Mouse (Mus musculus) hindbrain, embryonic 16.5 days (tissue): ENCODE measurements at regions not wholly inside any gene's neighbourhood (a gene's known extent, or its start where the extent isn't known, plus 50 kb on each side); places are given as distances from the start of the nearest gene placed in this dataset.

Experiments used
- ATAC-seq: fragments of 200-750 bp; cut with Nextera tagmentation; 2 replicates; pipeline ENCODE4 v1.8.0; 2017; ENCODE audit warnings: moderate TSS enrichment, moderate library complexity
- H3K27ac ChIP-seq: fragments of 300-500 bp; sonication (generic); 2 replicates; pipeline ENCODE4 v1.5.1; 2014; ENCODE audit warnings: low read depth, mild to moderate bottlenecking, control low read depth, low read length, moderate library complexity
- H3K27me3 ChIP-seq: fragments of 300-500 bp; sonication (generic); replicated peaks from 2 replicates; pipeline ENCODE4 v1.6.1; 2014; ENCODE audit warnings: low read length; ENCODE audit not compliant: control insufficient read depth, insufficient read depth
- H3K36me3 ChIP-seq: fragments of 300-500 bp; sonication (generic); 2 replicates; pipeline ENCODE4 v1.6.1; 2014; ENCODE audit warnings: mild to moderate bottlenecking, low read length, moderate library complexity, mixed read lengths; ENCODE audit not compliant: control insufficient read depth, insufficient read depth
- H3K4me1 ChIP-seq: fragments of 300-500 bp; sonication (generic); 2 replicates; pipeline ENCODE4 v1.6.1; 2014; ENCODE audit warnings: low read depth, low read length; ENCODE audit not compliant: control insufficient read depth, insufficient read depth
- H3K4me2 ChIP-seq: fragments of 300-500 bp; sonication (generic); 2 replicates; pipeline ENCODE4 v1.6.1; 2014; ENCODE audit warnings: mild to moderate bottlenecking, low read length, control low read depth, moderate library complexity
- H3K4me3 ChIP-seq: fragments of 300-500 bp; sonication (generic); 2 replicates; pipeline ENCODE4 v1.5.1; 2014; ENCODE audit warnings: mild to moderate bottlenecking, low read length, control low read depth, moderate library complexity
- H3K9ac ChIP-seq: fragments of 300-500 bp; sonication (generic); 2 replicates; pipeline ENCODE4 v1.6.1; 2014; ENCODE audit warnings: low read depth, mild to moderate bottlenecking, control low read depth, low read length, moderate library complexity
- H3K9me3 ChIP-seq: fragments of 300-500 bp; sonication (generic); 2 replicates; pipeline ENCODE4 v1.6.1; 2014; ENCODE audit warnings: mild to moderate bottlenecking, low read length, moderate library complexity; ENCODE audit not compliant: control insufficient read depth
- WGBS: fragments of 180-500 bp; shearing (Covaris S2); extraction: QIAGEN DNeasy Blood & Tissue Kit; methylation state at CpG from one replicate; pipeline ENCODE4 v1.1.7; 2014; 5-methylcytosine and 5-hydroxymethylcytosine counted together

GRCm38 (mm10) chr8:80325859-80326258 is 167.7 kb upstream of the Gypa start:
- ATAC-seq, result no peak
- no peaks in the 10 kb centered on the region for H3K9me3 ChIP-seq
- 92% methylated on average over 3 of the region's 3 CpGs for WGBS

GRCm38 (mm10) chr8:80325132-80325531 is 168.4 kb upstream of the Gypa start:
- H3K36me3 ChIP-seq, result no peaks in the 10 kb centered on the region
- no peaks in the 10 kb centered on the region for H3K9me3 ChIP-seq
- H3K4me3 ChIP-seq, result no peak overlapping the region
- peak; percentile 74; the same call in 1 of the 2 replicates for ATAC-seq
- H3K9ac ChIP-seq, result no peak overlapping the region
- 61% methylated on average over 4 of the region's 4 CpGs for WGBS
- no peaks in the 10 kb centered on the region for H3K27me3 ChIP-seq
- no peak overlapping the region for H3K4me2 ChIP-seq
- H3K4me1 ChIP-seq, result no peaks in the 10 kb centered on the region
- no peak overlapping the region for H3K27ac ChIP-seq

More at GRCm38 (mm10) chr8:80325859-80326258, 167.7 kb upstream of the Gypa start:
- Histone ChIP-seq H3K4me2 (no peak overlapping the region), H3K4me1 (no peaks in the 10 kb centered on the region), H3K36me3 (no peaks in the 10 kb centered on the region), H3K9ac (no peak overlapping the region), H3K27ac (no peak overlapping the region), H3K27me3 (no peaks in the 10 kb centered on the region), H3K4me3 (no peak overlapping the region)

DNA sequence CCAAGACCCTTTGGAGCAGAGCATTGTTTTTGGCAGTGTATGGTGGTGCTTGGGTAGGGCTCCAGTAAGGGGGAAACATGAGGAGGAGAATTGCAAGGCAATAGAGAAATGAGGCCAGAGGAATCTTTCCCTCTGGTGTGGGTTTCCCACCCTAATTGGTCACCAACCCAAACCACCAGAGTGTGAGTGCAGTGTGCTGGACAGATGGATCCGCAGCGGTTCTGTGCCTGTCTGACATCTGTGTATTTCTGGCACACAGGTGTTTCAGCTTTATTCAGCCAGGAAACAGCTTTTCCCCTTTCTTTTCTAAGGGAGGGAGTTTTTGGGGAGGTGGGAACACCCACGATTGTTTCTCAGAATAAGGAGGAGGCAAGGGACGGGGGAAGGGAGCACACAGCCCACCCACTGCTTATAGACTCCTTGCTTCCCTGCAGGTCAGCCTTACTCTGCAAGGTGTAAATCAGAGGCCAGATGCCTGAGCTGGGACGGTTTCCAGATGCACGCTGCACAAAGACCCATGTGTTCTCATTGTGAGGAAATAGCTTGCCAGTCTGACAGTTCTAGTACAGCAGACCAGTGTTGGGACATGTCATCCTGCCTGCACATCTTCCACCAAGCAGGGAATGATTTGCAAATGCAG is 175.2 kb upstream of the Gypa start:
- no peak overlapping the region for H3K4me2 ChIP-seq
- H3K4me1 ChIP-seq, result peaks cover 20% of the 10 kb centered on the region
- 42% methylated on average over 6 of the region's 6 CpGs for WGBS
- no peaks in the 10 kb centered on the region for H3K9me3 ChIP-seq
- no peak overlapping the region for H3K4me3 ChIP-seq
- peak overlapping the region; percentile 46; the same call in 1 of the 2 replicates for H3K27ac ChIP-seq
- H3K36me3 ChIP-seq, result no peaks in the 10 kb centered on the region
- H3K27me3 ChIP-seq, result no peaks in the 10 kb centered on the region
- H3K9ac ChIP-seq, result no peak overlapping the region
- ATAC-seq, result peak; percentile 49

DNA sequence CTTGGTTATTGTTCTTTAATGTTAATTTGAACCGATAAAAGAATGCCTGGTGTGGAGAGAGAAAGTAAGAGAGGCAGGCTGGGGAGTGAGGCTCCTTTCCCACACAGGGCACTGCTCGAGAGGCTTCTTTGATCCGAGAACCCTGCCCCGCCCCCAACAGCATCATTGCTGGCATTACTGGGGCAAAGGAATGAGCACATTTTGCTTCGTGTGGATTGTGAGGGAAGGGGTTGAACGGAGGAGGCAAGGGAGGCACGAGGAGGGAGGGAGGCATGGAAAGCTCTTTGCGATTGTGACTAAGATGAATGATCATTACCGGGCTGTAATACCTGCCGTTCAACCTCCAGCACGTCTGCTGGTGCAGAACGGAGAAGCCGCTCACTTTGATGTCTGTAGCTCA is 178.2 kb upstream of the Gypa start:
- under 1% methylated on average over 13 of the region's 13 CpGs for WGBS
- peak overlapping the region; percentile 24 for H3K4me3 ChIP-seq

DNA sequence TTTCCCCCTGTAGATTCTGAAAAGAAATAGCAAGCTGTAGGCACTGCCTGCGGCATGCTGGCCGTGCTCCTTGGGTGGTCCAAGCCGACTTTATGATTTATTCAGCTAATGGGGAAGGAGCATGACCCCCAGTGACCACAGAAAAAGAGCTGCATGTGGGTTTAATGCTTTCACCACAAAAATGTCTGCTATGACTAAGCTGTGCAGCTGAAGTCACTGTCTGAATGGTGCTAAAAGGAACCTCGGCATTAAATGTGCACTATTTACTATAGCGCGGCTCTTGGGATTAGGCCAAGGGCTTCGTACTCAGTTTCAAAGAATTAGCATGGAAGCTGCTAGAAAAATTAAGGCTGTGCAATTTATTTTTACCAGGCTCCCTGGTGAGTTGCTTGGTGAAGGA is 178.8 kb upstream of the Gypa start:
- H3K4me2 ChIP-seq, result peak overlapping the region; percentile 59
- WGBS, result 1% methylated on average over 7 of the region's 7 CpGs
- H3K27me3 ChIP-seq, result no peaks in the 10 kb centered on the region
- no peaks in the 10 kb centered on the region for H3K9me3 ChIP-seq
- peak overlapping the region; percentile 27; the same call in 1 of the 2 replicates for H3K27ac ChIP-seq
- H3K36me3 ChIP-seq, result no peaks in the 10 kb centered on the region
- ATAC-seq, result peak; percentile 63
- H3K9ac ChIP-seq, result 0 out of 2 replicates have a peak overlapping the region, but pooled peaks have one; percentile 13
- H3K4me1 ChIP-seq, result peaks cover 20% of the 10 kb centered on the region
- peak overlapping the region; percentile 24 for H3K4me3 ChIP-seq

More for the DNA sequence above, 178.2 kb upstream of the Gypa start:
- Histone ChIP-seq H3K27me3 (no peaks in the 10 kb centered on the region), H3K9me3 (no peaks in the 10 kb centered on the region), H3K27ac (peak overlapping the region; percentile 54), H3K36me3 (no peaks in the 10 kb centered on the region), H3K4me1 (peaks cover 20% of the 10 kb centered on the region), H3K9ac (peak overlapping the region; percentile 49), H3K4me2 (peak overlapping the region; percentile 59)
- peak; percentile 81 for ATAC-seq

DNA sequence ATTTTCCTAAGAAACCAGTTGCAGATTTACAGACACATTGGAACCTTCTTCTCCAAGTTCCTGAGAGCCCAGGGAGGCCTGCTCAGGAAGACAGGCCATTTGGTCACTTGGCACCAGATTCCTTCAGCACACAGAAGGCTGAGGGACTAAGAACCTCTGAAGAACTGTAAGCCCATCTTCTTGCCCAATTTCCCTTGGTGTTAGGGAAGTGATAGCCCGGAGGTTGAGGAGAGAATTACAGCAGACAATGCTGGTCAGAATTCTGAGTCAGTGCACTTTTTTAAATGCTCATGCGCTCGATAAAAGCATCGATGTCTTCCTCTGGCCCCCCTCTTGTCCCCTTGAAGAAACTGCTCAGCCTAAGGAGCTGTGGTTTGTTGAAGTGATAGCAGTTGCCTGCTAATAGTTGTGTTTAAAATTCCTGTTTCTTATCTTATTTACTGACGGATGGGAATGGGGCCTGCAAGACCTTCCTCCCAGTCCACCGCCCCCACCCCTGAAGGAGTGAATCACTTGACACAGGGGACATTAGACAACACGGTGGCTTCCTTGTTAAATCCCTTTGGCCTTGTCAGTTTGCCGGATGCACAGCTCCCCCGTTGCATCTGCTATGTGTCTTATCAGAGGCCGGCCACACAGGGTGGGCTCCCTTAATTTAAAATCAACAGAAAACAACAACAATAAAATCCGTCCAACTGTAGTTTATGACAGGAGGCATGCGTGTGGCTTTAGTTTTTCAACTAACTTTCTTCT is 179.5 kb upstream of the Gypa start:
- Histone ChIP-seq H3K36me3 (no peaks in the 10 kb centered on the region), H3K27ac (no peak overlapping the region), H3K27me3 (no peaks in the 10 kb centered on the region), H3K9me3 (no peaks in the 10 kb centered on the region), H3K4me1 (peaks cover 20% of the 10 kb centered on the region), H3K4me3 (no peak overlapping the region), H3K4me2 (no peak overlapping the region), H3K9ac (no peak overlapping the region)
- WGBS, result 38% methylated on average over 12 of the region's 12 CpGs
- ATAC-seq, result no peak

DNA sequence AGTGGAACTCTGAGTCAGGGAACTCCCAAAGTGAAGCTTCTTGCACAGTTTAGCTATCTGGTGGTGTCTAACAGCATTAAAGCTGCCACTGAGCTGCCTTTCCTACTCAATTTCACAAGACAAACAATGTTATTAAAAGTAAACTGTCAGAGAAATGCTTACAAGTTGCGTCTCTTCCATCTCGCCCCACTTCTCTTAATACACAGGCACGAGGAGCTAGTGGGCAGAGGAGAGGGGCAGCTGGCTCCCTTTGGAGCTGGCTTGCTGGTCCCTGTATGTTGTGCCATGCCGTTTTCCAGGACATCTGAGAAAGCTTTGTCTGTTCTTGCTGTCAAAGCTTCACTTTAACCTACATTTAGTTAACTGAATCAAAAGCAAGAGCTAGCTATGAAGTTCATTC is 185.8 kb upstream of the Gypa start:
- no peak overlapping the region for H3K4me2 ChIP-seq
- H3K4me3 ChIP-seq, result no peak overlapping the region
- no peak overlapping the region for H3K27ac ChIP-seq
- H3K27me3 ChIP-seq, result no peaks in the 10 kb centered on the region
- no peaks in the 10 kb centered on the region for H3K36me3 ChIP-seq
- no peak overlapping the region for H3K9ac ChIP-seq
- no peak for ATAC-seq
- no peaks in the 10 kb centered on the region for H3K9me3 ChIP-seq
- H3K4me1 ChIP-seq, result no peaks in the 10 kb centered on the region; the same call in 1 of the 2 replicates
- 70% methylated on average over 4 of the region's 4 CpGs for WGBS

DNA sequence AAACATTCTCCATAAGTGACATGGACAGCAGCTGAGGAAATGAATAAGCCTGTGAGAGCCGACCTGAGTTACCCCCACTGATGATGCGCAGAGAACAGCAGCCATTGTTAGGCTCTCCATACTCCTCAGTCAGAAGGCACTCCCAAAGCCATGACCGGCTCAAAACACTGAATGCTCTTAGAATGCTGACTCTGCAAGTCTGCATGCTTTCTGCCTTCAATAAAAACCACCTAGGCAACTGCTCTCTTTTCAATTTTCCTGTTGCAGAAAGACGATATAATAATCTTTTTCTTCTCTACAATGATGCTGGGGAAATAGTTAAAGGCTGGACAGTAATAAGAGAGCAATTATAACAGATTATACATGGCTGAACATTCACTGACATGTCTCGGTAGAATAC is 195.0 kb upstream of the Gypa start:
- Histone ChIP-seq H3K27ac (no peak overlapping the region), H3K9ac (no peak overlapping the region), H3K4me3 (no peak overlapping the region), H3K27me3 (no peaks in the 10 kb centered on the region), H3K9me3 (no peaks in the 10 kb centered on the region), H3K4me2 (no peak overlapping the region), H3K4me1 (no peaks in the 10 kb centered on the region), H3K36me3 (no peaks in the 10 kb centered on the region)
- no peak for ATAC-seq
- 55% methylated on average over 5 of the region's 5 CpGs for WGBS

DNA sequence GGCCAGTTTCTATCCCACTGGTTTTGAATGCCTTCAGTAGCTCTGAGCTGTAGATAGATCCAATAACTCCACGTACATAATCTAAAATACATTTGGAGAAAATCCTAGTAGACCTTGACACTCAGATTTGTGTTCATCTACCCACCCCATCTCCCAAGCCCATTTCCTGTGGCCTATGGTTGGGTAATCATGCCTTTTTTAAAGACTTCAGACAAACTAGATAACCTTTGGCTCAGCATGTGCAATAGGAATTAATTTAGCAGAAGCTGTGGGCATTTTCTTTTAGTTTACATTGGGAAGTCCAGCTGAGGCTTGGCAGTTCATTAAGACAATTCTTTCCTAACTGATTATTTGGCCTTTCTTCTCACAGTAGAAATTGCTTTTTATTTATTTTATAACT is 203.3 kb upstream of the Gypa start:
- no peaks in the 10 kb centered on the region for H3K9me3 ChIP-seq
- WGBS, result 75% methylated on average over 1 of the region's 1 CpGs

More for the DNA sequence above, 203.3 kb upstream of the Gypa start:
- Histone ChIP-seq H3K4me3 (no peak overlapping the region), H3K4me2 (no peak overlapping the region), H3K9ac (no peak overlapping the region), H3K36me3 (no peaks in the 10 kb centered on the region), H3K27me3 (no peaks in the 10 kb centered on the region), H3K27ac (no peak overlapping the region), H3K4me1 (no peaks in the 10 kb centered on the region)
- ATAC-seq, result no peak
